Mouse (Mus musculus): ENCODE data around the gene Ppif. TPM values are rescaled to one million over a fixed set of nuclear protein-coding genes. Genes with fewer than 3 reads are reported as not detected.
A peak's percentile ranks its signal among the peaks of the same experiment; 100 is the strongest.

Ppif gene
- total and polyA plus RNA-seq, 3 experiments = 29.1 to 106 (median 52.9) TPM

DNA sequence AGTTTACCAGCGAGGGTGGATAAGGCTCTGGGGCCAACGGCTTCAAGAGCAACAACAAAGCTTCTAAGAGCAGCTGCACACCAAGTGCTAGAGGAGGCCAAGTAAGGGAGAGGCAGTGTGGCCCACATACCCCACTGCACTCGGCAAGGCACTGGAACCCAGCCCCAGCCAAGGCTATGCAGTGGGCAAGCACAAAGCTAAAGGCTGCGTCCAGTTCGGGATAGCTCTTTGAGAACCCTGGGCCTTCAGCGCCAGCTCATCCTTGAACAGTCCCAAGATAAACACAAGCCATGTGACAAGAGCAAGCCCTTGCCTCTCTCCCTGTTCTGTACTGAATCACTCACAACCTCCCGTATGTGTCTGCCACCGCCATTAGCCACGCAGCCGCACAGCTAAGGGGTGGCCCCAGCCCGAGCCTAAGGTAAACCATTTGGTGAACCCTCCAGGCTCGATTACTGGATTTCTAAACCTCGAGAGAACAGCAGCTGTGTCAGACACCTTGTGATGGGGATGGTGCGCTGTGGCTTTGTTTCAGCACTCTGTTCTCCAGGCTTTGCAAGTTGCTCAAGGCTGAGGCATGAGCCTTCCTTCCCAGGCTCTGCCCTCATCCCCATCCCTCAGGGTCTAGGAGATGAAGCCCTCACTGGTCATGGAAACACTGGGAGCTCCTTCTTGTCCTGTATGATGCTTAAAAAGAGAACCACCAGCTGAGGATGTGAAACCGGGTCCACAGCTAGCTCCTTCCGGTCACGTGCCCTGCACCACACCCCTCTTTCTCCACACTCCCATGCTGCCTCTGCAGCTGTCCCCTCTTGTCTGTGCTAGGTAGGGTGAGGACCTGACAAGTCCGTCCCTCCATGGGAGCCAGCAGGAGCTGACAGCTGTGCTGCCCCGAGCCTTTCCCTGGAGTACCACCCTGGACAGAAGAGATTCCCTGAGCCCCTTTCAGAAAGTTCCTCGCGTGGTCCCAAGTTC is 53.3 kb downstream of the Ppif start:
- Histone ChIP-seq H3K9ac (ENCODE audit: insufficient read depth, low read depth) (no peak overlapping the region), H3K4me2 (ENCODE audit: insufficient read depth, low read depth, poor library complexity, severe bottlenecking) (peak overlapping the region; percentile 32), H3K4me1 (ENCODE audit: control insufficient read depth in 1 of 2, insufficient read depth in 2 of 2) (peaks cover 22 to 57% of the 10 kb centered on the region in 2 experiments), H3K27me3 (replicated peaks) (no peaks in the 10 kb centered on the region), H3K9me3 (replicated peaks; ENCODE audit: low read length) (no peaks in the 10 kb centered on the region), H3K36me3 (replicated peaks in 1 of 2; ENCODE audit: control insufficient read depth in 1 of 2, insufficient read depth in 1 of 2, low read length in 1 of 2) (no peaks in the 10 kb centered on the region), H3K27ac (ENCODE audit: insufficient read depth, low read depth) (0 out of 2 replicates have a peak overlapping the region, but pooled peaks have one; percentile 14), H3K79me2 (replicated peaks; ENCODE audit: control insufficient read depth, extremely low read depth, insufficient read depth, poor library complexity, severe bottlenecking) (no peaks in the 10 kb centered on the region), H3K4me3 (replicated peaks in 1 of 3; ENCODE audit: low read depth in 2 of 3, low read length in 2 of 3, poor library complexity in 1 of 3) (peak overlapping the region in 2 of 3 experiments; percentile 19 to 35)
- in situ Hi-C loops (cut with MboI; ENCODE audit: low pct_ligation_motif_present, low pct_unique_long_range_greater_than_20kb, low sequenced_read_pairs) (loop anchor here (5.0 kb wide), 1 partner anchor 35 kb away; no protein-coding TSS in a partner anchor), dilution Hi-C loops (cut with MboI; ENCODE audit: extremely low pct_ligation_motif_present, extremely low pct_unique_long_range_greater_than_20kb, low sequenced_read_pairs) (no loop called here)
- DNase-seq (ENCODE audit: extremely low read depth) = peak; percentile 84
- TF ChIP-seq SIN3A (IDR thresholded peaks at IDR 0.05; ENCODE audit: low read length) = peak; percentile 78
- TF ChIP-seq RAD21 (IDR thresholded peaks at IDR 0.05; ENCODE audit: low read depth, low read length) = no peak
- no peak for TF ChIP-seq E2F4 (IDR thresholded peaks at IDR 0.05; ENCODE audit: insufficient replicate concordance, low read depth, low read length)
- no peak for TF ChIP-seq KAT2A (IDR thresholded peaks at IDR 0.05; ENCODE audit: insufficient replicate concordance, low read length)
- TF ChIP-seq MAZ (IDR thresholded peaks at IDR 0.05; ENCODE audit: low read depth, low read length) = no peak
- TF ChIP-seq ZNF384 (IDR thresholded peaks at IDR 0.05; ENCODE audit: low read depth, low read length) = no peak
- TF ChIP-seq CHD2 (IDR thresholded peaks at IDR 0.05; ENCODE audit: low read length) = no peak
- no peak for TF ChIP-seq PAX5 (IDR thresholded peaks at IDR 0.05; ENCODE audit: low read length)
- TF ChIP-seq UBTF (IDR thresholded peaks at IDR 0.05; ENCODE audit: low read depth, low read length) = no peak
- TF ChIP-seq USF2 (conservative IDR thresholded peaks at IDR 0.05; ENCODE audit: low read depth, low read length) = peak; percentile 96
- TF ChIP-seq EP300 (IDR thresholded peaks at IDR 0.05; ENCODE audit: low read length) = peak; percentile 75
- peak; percentile 77; the same call in 1 of the 2 replicates for TF ChIP-seq MYC (IDR thresholded peaks at IDR 0.05; ENCODE audit: low read depth, low read length)
- TF ChIP-seq BHLHE40 (IDR thresholded peaks at IDR 0.05; ENCODE audit: low read depth, low read length) = peak; percentile 97
- TF ChIP-seq POLR2A (IDR thresholded peaks at IDR 0.05; ENCODE audit: low read depth, low read length) = peak; percentile 54
- peak; percentile 43 for TF ChIP-seq ETS1 (conservative IDR thresholded peaks at IDR 0.05; ENCODE audit: low read depth, low read length)
- 0 out of 2 replicates have a peak, but pooled peaks have one; percentile 62 for TF ChIP-seq TBP (conservative IDR thresholded peaks at IDR 0.05; ENCODE audit: low read depth, low read length)
- TF ChIP-seq JUND (conservative IDR thresholded peaks at IDR 0.05; ENCODE audit: low read depth, low read length) = no peak
- peak; percentile 55; the same call in 1 of the 2 replicates for TF ChIP-seq MXI1 (IDR thresholded peaks at IDR 0.05; ENCODE audit: low read depth, low read length)
- peak; percentile 90 for TF ChIP-seq IRF4 (IDR thresholded peaks at IDR 0.05; ENCODE audit: low read depth, low read length)
- TF ChIP-seq ELF1 (IDR thresholded peaks at IDR 0.05; ENCODE audit: low read depth, low read length) = peak; percentile 86
- no peak for TF ChIP-seq ZMIZ1 (IDR thresholded peaks at IDR 0.05; ENCODE audit: low read depth, low read length)
- TF ChIP-seq JUN (IDR thresholded peaks at IDR 0.05; ENCODE audit: insufficient read depth, low read depth, low read length) = no peak
- TF ChIP-seq MEF2A (IDR thresholded peaks at IDR 0.05; ENCODE audit: borderline replicate concordance, low read depth, low read length) = 0 out of 2 replicates have a peak, but pooled peaks have one; percentile 11
- peak; percentile 95 for TF ChIP-seq USF1 (IDR thresholded peaks at IDR 0.05; ENCODE audit: low read depth, low read length)
- no peak for TF ChIP-seq SMC3 (IDR thresholded peaks at IDR 0.05; ENCODE audit: low read depth, low read length)
- TF ChIP-seq POLR2AphosphoS2 (IDR thresholded peaks at IDR 0.05; ENCODE audit: low read depth, low read length) = no peak
- TF ChIP-seq NELFE (IDR thresholded peaks at IDR 0.05; ENCODE audit: low read depth, low read length) = peak; percentile 41; the same call in 1 of the 2 replicates
- 0 out of 2 replicates have a peak, but pooled peaks have one; percentile 54 for TF ChIP-seq HCFC1 (IDR thresholded peaks at IDR 0.05; ENCODE audit: low read depth, low read length)
- TF ChIP-seq CHD1 (IDR thresholded peaks at IDR 0.05; ENCODE audit: low read depth, low read length) = no peak
- no peak for TF ChIP-seq CTCF (conservative IDR thresholded peaks at IDR 0.05 in 1 of 2, IDR thresholded peaks at IDR 0.05 in 1 of 2; ENCODE audit: low read depth in 2 of 2, low read length in 2 of 2)
- TF ChIP-seq NRF1 (IDR thresholded peaks at IDR 0.05; ENCODE audit: low read depth, low read length) = peak; percentile 40; the same call in 1 of the 2 replicates
- TF ChIP-seq ZKSCAN1 (IDR thresholded peaks at IDR 0.05; ENCODE audit: borderline replicate concordance, low read depth, low read length) = no peak
- peak; percentile 98 for TF ChIP-seq MAX (IDR thresholded peaks at IDR 0.05; ENCODE audit: low read length)
- no peak for TF ChIP-seq MAFK (IDR thresholded peaks at IDR 0.05; ENCODE audit: insufficient replicate concordance, low read length)
- no peak for TF ChIP-seq ZC3H11A (IDR thresholded peaks at IDR 0.05; ENCODE audit: low read depth, low read length)
- no peak for TF ChIP-seq RCOR1 (conservative IDR thresholded peaks at IDR 0.05; ENCODE audit: low read depth, low read length)
- TF ChIP-seq GABPA (IDR thresholded peaks at IDR 0.05; ENCODE audit: insufficient replicate concordance, low read depth, low read length) = no peak
